Mouse (Mus musculus) midbrain, embryonic 15.5 days (tissue): ENCODE data around the gene Gypa. TPM values are rescaled to one million over a fixed set of nuclear protein-coding genes. Genes with fewer than 3 reads are reported as not detected.

ENCODE experiments used
- ATAC-seq: fragments of 200-750 bp; cut with Nextera tagmentation; replicated peaks from 2 replicates; pipeline ENCODE4 v1.8.0; 2017; ENCODE audit warnings: moderate TSS enrichment
- H3K27ac ChIP-seq: fragments of 300-500 bp; sonication (generic); 2 replicates; pipeline ENCODE4 v1.5.1; 2015; ENCODE audit warnings: mild to moderate bottlenecking, inconsistent platforms
- H3K27me3 ChIP-seq: fragments of 300-500 bp; sonication (generic); replicated peaks from 2 replicates; pipeline ENCODE4 v1.6.1; 2015; ENCODE audit warnings: inconsistent platforms
- H3K36me3 ChIP-seq: fragments of 300-500 bp; sonication (generic); replicated peaks from 2 replicates; pipeline ENCODE4 v1.6.1; 2015; ENCODE audit warnings: inconsistent platforms
- H3K4me1 ChIP-seq: fragments of 300-500 bp; sonication (generic); 2 replicates; pipeline ENCODE4 v1.6.1; 2015; ENCODE audit warnings: inconsistent platforms
- H3K4me2 ChIP-seq: fragments of 300-500 bp; sonication (generic); 2 replicates; pipeline ENCODE4 v1.6.1; 2015; ENCODE audit warnings: inconsistent platforms, mild to moderate bottlenecking, moderate library complexity
- H3K4me3 ChIP-seq: fragments of 300-500 bp; sonication (generic); 2 replicates; pipeline ENCODE4 v1.5.1; 2015; ENCODE audit warnings: mild to moderate bottlenecking, inconsistent platforms
- H3K9ac ChIP-seq: fragments of 300-500 bp; sonication (generic); 2 replicates; pipeline ENCODE4 v1.6.1; 2015; ENCODE audit warnings: mild to moderate bottlenecking, inconsistent platforms
- H3K9me3 ChIP-seq: fragments of 300-500 bp; sonication (generic); 2 replicates; pipeline ENCODE4 v1.6.1; 2016; ENCODE audit warnings: inconsistent platforms
- WGBS: fragments of 180-500 bp; shearing (Covaris S2); methylation state at CpG from one replicate; pipeline ENCODE4 v1.1.7; 2015; ENCODE audit warnings: mixed read lengths; 5-methylcytosine and 5-hydroxymethylcytosine counted together
- polyA plus RNA-seq: library from polyadenylated mRNA; unstranded; fragments of >200 nt; fragmentation: Nextera tagmentation; extraction: Ambion mirVana; gene quantifications from 2 replicates; pipeline ENCODE4 v1.2.1, GENCODE M21; 2015

The Gypa gene
- polyA plus RNA-seq, result 2.4 and 5.6 TPM in 2 replicates

GRCm38 (mm10) chr8:80493523-80494345 is at the start of gene Gypa:
Gene Gypa, plus strand, starts transcription at chr8:80493781.
- Histone ChIP-seq H3K9me3 (no peaks in the 10 kb centered on the region), H3K36me3 (no peaks in the 10 kb centered on the region), H3K27me3 (peaks cover 8% of the 10 kb centered on the region; the same call in 1 of the 2 replicates), H3K4me3 (peak within 1 kb of the TSS; percentile 47), H3K27ac (no peak within 1 kb of the TSS), H3K9ac (peak within 1 kb of the TSS; percentile 49), H3K4me1 (peaks cover 7% of the 10 kb centered on the region), H3K4me2 (peak within 1 kb of the TSS; percentile 78)
- 29% methylated on average over 14 of the region's 14 CpGs for WGBS
- peak; percentile 61 for ATAC-seq

- H3K27ac ChIP-seq, result no peak overlapping the region
- H3K9ac ChIP-seq, result no peak overlapping the region
- no peak overlapping the region for H3K4me3 ChIP-seq
- no peak overlapping the region for H3K4me2 ChIP-seq
- ATAC-seq, result no peak
- H3K27me3 ChIP-seq, result no peaks in the 10 kb centered on the region
- no peaks in the 10 kb centered on the region for H3K9me3 ChIP-seq
- H3K36me3 ChIP-seq, result no peaks in the 10 kb centered on the region
- no peaks in the 10 kb centered on the region for H3K4me1 ChIP-seq
- WGBS, result 72% methylated on average over 4 of the region's 4 CpGs
Measured at GRCm38 (mm10) chr8:80444534-80445072, 49.0 kb upstream of the Gypa start.

DNA sequence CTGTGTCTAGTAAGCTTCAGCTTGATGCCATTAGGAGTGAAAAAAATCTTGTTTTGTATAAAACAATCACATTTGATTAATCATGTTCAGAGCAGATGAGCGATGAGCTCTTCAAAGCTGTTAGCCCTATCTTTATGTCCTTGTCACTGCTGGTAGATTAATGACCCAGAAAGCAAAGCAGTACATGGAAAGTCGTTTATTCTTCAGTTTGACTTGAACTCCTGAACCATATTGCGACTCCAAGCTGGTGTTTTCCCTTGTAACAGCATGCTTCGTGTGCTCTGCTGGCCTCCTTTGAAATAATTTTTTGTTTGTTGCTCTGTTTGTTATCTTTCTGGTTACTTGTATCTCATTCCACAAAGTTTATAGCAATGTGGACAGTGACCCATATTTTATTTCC is 46.4 kb upstream of the Gypa start:
- no peak overlapping the region for H3K4me2 ChIP-seq
- H3K27ac ChIP-seq, result no peak overlapping the region
- no peaks in the 10 kb centered on the region for H3K9me3 ChIP-seq
- H3K9ac ChIP-seq, result no peak overlapping the region
- H3K27me3 ChIP-seq, result no peaks in the 10 kb centered on the region
- no peak for ATAC-seq
- no peaks in the 10 kb centered on the region for H3K36me3 ChIP-seq
- H3K4me3 ChIP-seq, result no peak overlapping the region
- 86% methylated on average over 4 of the region's 4 CpGs for WGBS
- no peaks in the 10 kb centered on the region for H3K4me1 ChIP-seq

DNA sequence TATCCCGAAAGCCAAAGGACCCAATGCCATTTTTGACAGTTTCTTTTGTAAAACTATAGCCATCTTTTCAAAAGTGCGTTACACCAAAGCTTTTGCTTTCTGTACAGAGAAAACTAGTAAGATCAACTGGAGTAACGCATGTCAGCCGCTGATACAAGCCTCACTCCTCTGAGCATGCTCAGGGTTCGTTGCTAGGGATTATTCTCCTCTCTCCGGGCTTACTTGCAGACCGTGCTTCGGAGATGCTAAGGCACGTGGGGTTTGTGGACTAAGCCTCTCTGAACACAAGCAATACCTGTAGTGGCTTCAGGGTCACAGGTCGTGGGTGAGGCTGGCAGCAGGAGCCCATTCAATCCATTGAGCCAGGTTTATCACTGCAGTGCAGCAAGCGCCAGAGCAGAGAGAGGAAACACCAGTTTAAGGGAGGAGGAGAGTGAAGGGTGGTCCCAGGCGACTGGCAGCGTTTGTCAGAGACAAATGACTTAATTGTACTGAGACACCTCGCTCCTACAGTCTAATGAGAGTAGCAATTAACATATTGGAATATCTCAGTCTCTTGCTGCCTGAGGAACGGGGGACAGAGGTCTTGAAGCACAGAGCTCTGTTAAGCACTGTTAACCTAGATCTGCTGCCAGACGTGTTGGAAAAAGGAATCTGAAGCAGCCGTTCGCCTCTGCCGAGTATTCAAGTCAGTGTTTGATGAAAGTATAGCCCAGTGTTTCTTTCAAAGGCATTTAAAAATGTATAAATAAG is 41.5 kb upstream of the Gypa start:
- H3K9ac ChIP-seq, result no peak overlapping the region
- ATAC-seq, result 0 out of 2 replicates have a peak, but pooled peaks have one; percentile 30
- H3K4me1 ChIP-seq, result no peaks in the 10 kb centered on the region
- WGBS, result 55% methylated on average over 19 of the region's 19 CpGs
- no peak overlapping the region for H3K27ac ChIP-seq
- H3K36me3 ChIP-seq, result no peaks in the 10 kb centered on the region
- no peak overlapping the region for H3K4me3 ChIP-seq
- no peak overlapping the region for H3K4me2 ChIP-seq
- no peaks in the 10 kb centered on the region for H3K27me3 ChIP-seq
- no peaks in the 10 kb centered on the region for H3K9me3 ChIP-seq

DNA sequence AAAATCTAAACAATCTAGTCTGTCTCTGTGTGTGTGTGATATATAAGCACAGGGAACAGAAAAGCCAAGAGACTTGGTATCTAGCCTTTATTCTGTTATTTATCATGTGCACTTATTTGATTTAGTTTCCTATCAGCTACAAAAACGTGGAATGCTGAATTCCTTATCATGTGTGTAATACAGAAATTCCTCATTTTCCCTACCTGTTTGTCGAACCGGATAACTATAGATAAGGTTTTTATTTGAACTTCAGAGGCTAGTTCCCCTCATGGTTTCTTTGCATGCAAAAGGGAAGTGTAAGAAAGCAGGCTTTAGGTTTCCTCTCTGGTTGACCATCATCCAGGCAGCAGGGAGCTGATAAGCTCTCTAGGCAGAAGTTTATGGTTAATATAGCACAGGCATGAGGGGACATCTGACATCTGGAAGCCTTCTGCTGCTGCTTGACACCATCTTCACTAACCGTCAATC is 30.1 kb upstream of the Gypa start:
- no peak for ATAC-seq
- Histone ChIP-seq H3K36me3 (no peaks in the 10 kb centered on the region), H3K4me2 (no peak overlapping the region), H3K9me3 (no peaks in the 10 kb centered on the region), H3K27me3 (no peaks in the 10 kb centered on the region), H3K4me1 (no peaks in the 10 kb centered on the region), H3K9ac (no peak overlapping the region), H3K4me3 (no peak overlapping the region), H3K27ac (no peak overlapping the region)
- 82% methylated on average over 4 of the region's 4 CpGs for WGBS

GRCm38 (mm10) chr8:80474971-80475370 is 18.6 kb upstream of the Gypa start:
- no peaks in the 10 kb centered on the region for H3K9me3 ChIP-seq
- H3K36me3 ChIP-seq, result no peaks in the 10 kb centered on the region
- H3K27me3 ChIP-seq, result no peaks in the 10 kb centered on the region
- H3K4me1 ChIP-seq, result no peaks in the 10 kb centered on the region
- no peak for ATAC-seq
- 38% methylated on average over 7 of the region's 7 CpGs for WGBS
- no peak overlapping the region for H3K4me3 ChIP-seq
- H3K9ac ChIP-seq, result no peak overlapping the region
- no peak overlapping the region for H3K27ac ChIP-seq
- no peak overlapping the region for H3K4me2 ChIP-seq

GRCm38 (mm10) chr8:80478156-80478555 is 15.4 kb upstream of the Gypa start:
- Histone ChIP-seq H3K4me1 (no peaks in the 10 kb centered on the region), H3K27ac (no peak overlapping the region), H3K4me3 (no peak overlapping the region), H3K9ac (no peak overlapping the region), H3K4me2 (no peak overlapping the region), H3K9me3 (no peaks in the 10 kb centered on the region), H3K36me3 (no peaks in the 10 kb centered on the region), H3K27me3 (no peaks in the 10 kb centered on the region)
- ATAC-seq, result no peak
- 85% methylated on average over 5 of the region's 5 CpGs for WGBS

- Histone ChIP-seq H3K27me3 (no peaks in the 10 kb centered on the region), H3K36me3 (no peaks in the 10 kb centered on the region), H3K27ac (no peak overlapping the region), H3K4me3 (no peak overlapping the region), H3K4me1 (no peaks in the 10 kb centered on the region), H3K4me2 (no peak overlapping the region), H3K9me3 (no peaks in the 10 kb centered on the region), H3K9ac (no peak overlapping the region)
- no peak for ATAC-seq
- whole genome bisulfite sequencing, result 80% methylated on average over 1 of the region's 1 CpGs
Measured at GRCm38 (mm10) chr8:80479129-80479528, 14.5 kb upstream of the Gypa start.

DNA sequence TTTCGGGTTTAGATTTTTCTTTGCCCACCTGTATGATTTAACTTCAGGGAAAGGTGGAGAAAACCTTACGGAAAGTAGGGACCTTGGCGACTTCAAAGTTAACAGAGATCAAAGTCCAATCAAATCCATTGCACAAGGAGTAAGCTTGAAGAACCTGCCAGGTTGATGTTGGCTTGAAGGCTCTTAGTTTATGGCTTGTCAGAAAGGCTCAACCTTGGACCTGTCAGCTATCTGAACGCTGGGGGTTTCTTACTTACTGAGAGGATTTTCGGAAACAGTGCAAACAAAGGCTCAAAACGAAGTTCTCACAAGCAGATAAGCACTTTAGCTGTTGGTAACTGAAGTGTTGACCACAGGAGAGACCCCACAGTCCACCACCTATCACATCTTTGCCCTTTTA is 11.4 kb upstream of the Gypa start:
- Histone ChIP-seq H3K27ac (no peak overlapping the region), H3K36me3 (no peaks in the 10 kb centered on the region), H3K4me1 (no peaks in the 10 kb centered on the region), H3K27me3 (no peaks in the 10 kb centered on the region), H3K4me2 (no peak overlapping the region), H3K9ac (no peak overlapping the region), H3K9me3 (no peaks in the 10 kb centered on the region), H3K4me3 (no peak overlapping the region)
- no peak for ATAC-seq
- 71% methylated on average over 6 of the region's 6 CpGs for WGBS

DNA sequence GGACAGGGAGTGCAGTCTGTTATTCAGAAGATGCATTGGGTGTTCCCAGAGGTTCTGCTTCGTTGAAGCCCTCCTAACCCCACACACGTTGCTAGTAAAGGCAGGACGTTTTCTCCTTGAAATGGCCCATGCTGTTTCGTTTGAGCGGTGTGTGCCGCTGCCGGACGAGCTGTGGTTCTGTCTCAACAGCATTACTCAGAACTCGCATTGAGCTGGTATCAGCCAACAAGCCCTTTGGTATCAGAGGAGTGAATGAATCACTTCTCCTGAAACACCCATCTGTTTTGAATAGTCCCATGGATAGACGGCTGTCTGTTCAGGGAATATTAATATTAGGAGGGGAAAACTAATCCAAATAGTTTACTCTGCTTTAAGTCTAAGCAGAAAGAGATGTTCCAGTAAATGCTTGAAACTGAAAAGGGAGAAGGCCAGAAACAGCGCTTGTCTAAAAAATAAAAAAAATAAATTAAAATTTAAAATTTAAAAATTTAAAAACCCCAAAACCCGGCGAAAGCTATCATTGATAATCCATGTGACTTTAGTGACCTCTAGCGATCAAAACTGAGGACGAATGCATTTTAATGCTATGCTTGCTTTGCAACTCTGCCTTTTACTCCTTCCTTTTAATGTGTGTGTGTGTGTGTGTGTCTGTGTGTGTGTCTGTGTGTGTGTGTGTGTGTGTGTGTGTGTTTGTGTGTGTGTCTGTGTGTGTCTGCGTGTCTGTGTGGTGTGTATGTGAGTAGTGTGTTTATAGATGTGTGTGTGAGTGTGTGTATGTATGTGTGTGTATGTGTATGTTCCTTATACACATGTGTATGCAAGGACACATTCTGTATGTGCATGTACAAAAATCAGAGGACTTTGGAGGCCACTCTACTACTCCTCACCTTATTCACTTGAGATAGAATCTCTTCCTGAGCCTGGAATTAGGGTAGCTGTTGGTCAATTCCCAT is 10.5 kb upstream of the Gypa start:
- peak; percentile 70 for ATAC-seq
- Histone ChIP-seq H3K4me1 (no peaks in the 10 kb centered on the region), H3K4me2 (peak overlapping the region; percentile 36), H3K9ac (no peak overlapping the region), H3K27me3 (no peaks in the 10 kb centered on the region), H3K27ac (no peak overlapping the region), H3K4me3 (no peak overlapping the region), H3K9me3 (no peaks in the 10 kb centered on the region), H3K36me3 (no peaks in the 10 kb centered on the region)
- WGBS, result 30% methylated on average over 16 of the region's 16 CpGs

DNA sequence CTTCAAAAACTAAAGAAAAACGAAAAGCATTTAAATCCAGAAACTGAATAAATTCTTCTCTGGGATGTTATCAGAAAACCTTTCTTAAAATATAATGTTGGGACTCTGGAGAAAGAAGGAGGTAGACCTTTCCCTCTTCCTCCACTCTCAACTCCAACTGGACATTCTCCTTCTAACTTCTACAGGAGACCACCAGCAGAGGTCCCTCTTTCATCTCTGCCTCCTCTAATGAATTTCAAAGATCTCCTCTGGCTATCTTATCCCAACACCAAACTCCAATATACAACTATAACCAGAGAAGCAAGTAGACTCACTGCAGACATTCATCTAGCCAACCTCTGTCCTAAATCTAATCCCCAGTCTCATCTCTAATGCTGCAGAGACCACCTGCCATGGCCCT is 2.0 kb upstream of the Gypa start:
- peaks cover 7% of the 10 kb centered on the region for H3K4me1 ChIP-seq

More for the DNA sequence above, 2.0 kb upstream of the Gypa start:
- no peaks in the 10 kb centered on the region for H3K36me3 ChIP-seq
- no peak overlapping the region for H3K9ac ChIP-seq
- no peaks in the 10 kb centered on the region for H3K9me3 ChIP-seq
- no peak overlapping the region for H3K4me2 ChIP-seq
- peaks cover 8% of the 10 kb centered on the region; the same call in 1 of the 2 replicates for H3K27me3 ChIP-seq
- H3K27ac ChIP-seq, result no peak overlapping the region
- no peak for ATAC-seq
- 45% methylated on average over 1 of the region's 1 CpGs for WGBS
- H3K4me3 ChIP-seq, result no peak overlapping the region
